Mouse (Mus musculus) CH12.LX (cell line): ENCODE measurements around the gene Tmc5. TPM values are rescaled to one million over a fixed set of nuclear protein-coding genes. Genes with fewer than 3 reads are reported as not detected.

Source experiments
- DNase-seq: peaks from one replicate; pipeline ENCODE4 v3.0.0-alpha.2; 2013; ENCODE audit errors: extremely low read depth
- H3K27ac ChIP-seq: 2 replicates; pipeline ENCODE4 v1.5.1; 2012; ENCODE audit warnings: low read depth, mild to moderate bottlenecking, control low read depth, moderate library complexity; ENCODE audit not compliant: insufficient read depth
- H3K27me3 ChIP-seq: replicated peaks from 2 replicates; pipeline ENCODE3; 2012; ENCODE audit warnings: inconsistent platforms
- H3K36me3 ChIP-seq, 2 experiments: replicated peaks in 1 of 2; 2 replicates each; pipeline versions ENCODE3 to v1.6.1; 2012; ENCODE audit warnings: inconsistent platforms in 1 of 2, low read length in 1 of 2, mild to moderate bottlenecking in 1 of 2, mixed read lengths in 1 of 2, moderate library complexity in 1 of 2; ENCODE audit not compliant: control insufficient read depth in 1 of 2, insufficient read depth in 1 of 2
- H3K4me1 ChIP-seq, 2 experiments: 2 replicates each; pipeline ENCODE4 v1.6.1; 2012; ENCODE audit warnings: inconsistent platforms in 1 of 2, moderate library complexity in 1 of 2; ENCODE audit not compliant: insufficient read depth in 2 of 2, control insufficient read depth in 1 of 2
- H3K4me2 ChIP-seq: 2 replicates; pipeline ENCODE4 v1.6.1; 2012; ENCODE audit warnings: low read depth, mild to moderate bottlenecking, control low read depth; ENCODE audit not compliant: poor library complexity, insufficient read depth, severe bottlenecking
- H3K4me3 ChIP-seq, 3 experiments: fragments of 150-350 bp in 1 of 3; sonication (generic) in 1 of 3; replicated peaks in 1 of 3; 2 replicates each; pipeline versions ENCODE3 to v1.5.1; 2011 to 2012; ENCODE audit warnings: low read depth in 2 of 3, low read length in 2 of 3, mild to moderate bottlenecking in 2 of 3, moderate library complexity in 2 of 3, control low read depth in 1 of 3, improper control_type of control experiment in 1 of 3, inconsistent platforms in 1 of 3, mixed read lengths in 1 of 3; ENCODE audit not compliant: poor library complexity in 1 of 3
- H3K79me2 ChIP-seq: replicated peaks from 2 replicates; pipeline ENCODE4 v1.6.1; 2012; ENCODE audit warnings: mild to moderate bottlenecking, moderate library complexity; ENCODE audit not compliant: control insufficient read depth, poor library complexity, insufficient read depth, severe bottlenecking; ENCODE audit errors: extremely low read depth
- H3K9ac ChIP-seq: 2 replicates; pipeline ENCODE4 v1.6.1; 2012; ENCODE audit warnings: low read depth, mild to moderate bottlenecking, control low read depth, moderate library complexity; ENCODE audit not compliant: insufficient read depth
- H3K9me3 ChIP-seq: replicated peaks from 2 replicates; pipeline ENCODE3; 2012; ENCODE audit warnings: low read length, inconsistent platforms, mixed read lengths
- BHLHE40 ChIP-seq: IDR thresholded peaks from 2 replicates; pipeline ENCODE4 v1.6.1; 2011; ENCODE audit warnings: mild to moderate bottlenecking, low read depth, low read length, improper control_type of control experiment
- CTCF ChIP-seq, 2 experiments: IDR thresholded peaks in 1 of 2; conservative IDR thresholded peaks in 1 of 2; 2 replicates each; pipeline ENCODE4 v1.5.1; 2011 to 2012; ENCODE audit warnings: low read depth in 2 of 2, low read length in 2 of 2, improper control_type of control experiment in 1 of 2, inconsistent platforms in 1 of 2, mild to moderate bottlenecking in 1 of 2, moderate library complexity in 1 of 2
- E2F4 ChIP-seq: IDR thresholded peaks from 2 replicates; pipeline ENCODE4 v1.6.1; 2011; ENCODE audit warnings: low read depth, low read length, improper control_type of control experiment; ENCODE audit not compliant: insufficient replicate concordance
- ELF1 ChIP-seq: IDR thresholded peaks from 2 replicates; pipeline ENCODE4 v1.6.1; 2014; ENCODE audit warnings: low read depth, mild to moderate bottlenecking, inconsistent platforms, low read length, improper control_type of control experiment
- EP300 ChIP-seq: IDR thresholded peaks from 2 replicates; pipeline ENCODE4 v1.6.1; 2011; ENCODE audit warnings: low read length, improper control_type of control experiment
- ETS1 ChIP-seq: conservative IDR thresholded peaks from 2 replicates; pipeline ENCODE4 v1.6.1; 2012; ENCODE audit warnings: low read depth, mild to moderate bottlenecking, inconsistent platforms, low read length, improper control_type of control experiment, moderate library complexity
- GABPA ChIP-seq: IDR thresholded peaks from 2 replicates; pipeline ENCODE4 v1.6.1; 2012; ENCODE audit warnings: low read depth, low read length, improper control_type of control experiment, inconsistent platforms; ENCODE audit not compliant: insufficient replicate concordance
- JUN ChIP-seq: IDR thresholded peaks from 2 replicates; pipeline ENCODE4 v1.6.1; 2011; ENCODE audit warnings: low read depth, mild to moderate bottlenecking, low read length, improper control_type of control experiment, moderate library complexity; ENCODE audit not compliant: insufficient read depth
- KAT2A ChIP-seq: IDR thresholded peaks from 2 replicates; pipeline ENCODE4 v1.6.1; 2012; ENCODE audit warnings: low read length, improper control_type of control experiment, inconsistent platforms; ENCODE audit not compliant: insufficient replicate concordance
- MEF2A ChIP-seq: IDR thresholded peaks from 2 replicates; pipeline ENCODE4 v1.6.1; 2014; ENCODE audit warnings: low read depth, mild to moderate bottlenecking, inconsistent platforms, low read length, improper control_type of control experiment, borderline replicate concordance
- MYC ChIP-seq: IDR thresholded peaks from 2 replicates; pipeline ENCODE4 v1.6.1; 2011; ENCODE audit warnings: low read depth, mild to moderate bottlenecking, improper control_type of control experiment, low read length
- NRF1 ChIP-seq: IDR thresholded peaks from 2 replicates; pipeline ENCODE4 v1.6.1; 2014; ENCODE audit warnings: low read depth, mild to moderate bottlenecking, inconsistent platforms, low read length, improper control_type of control experiment, moderate library complexity
- PAX5 ChIP-seq: IDR thresholded peaks from 2 replicates; pipeline ENCODE4 v1.6.1; 2012; ENCODE audit warnings: low read length, inconsistent platforms, mixed read lengths
- POLR2A ChIP-seq: IDR thresholded peaks from 2 replicates; pipeline ENCODE4 v1.6.1; 2011; ENCODE audit warnings: low read depth, mild to moderate bottlenecking, improper control_type of control experiment, low read length
- RAD21 ChIP-seq: IDR thresholded peaks from 2 replicates; pipeline ENCODE4 v1.6.1; 2011; ENCODE audit warnings: low read depth, mild to moderate bottlenecking, low read length, improper control_type of control experiment, moderate library complexity
- RCOR1 ChIP-seq: conservative IDR thresholded peaks from 2 replicates; pipeline ENCODE4 v1.6.1; 2012; ENCODE audit warnings: low read depth, mild to moderate bottlenecking, inconsistent platforms, low read length, improper control_type of control experiment
- UBTF ChIP-seq: IDR thresholded peaks from 2 replicates; pipeline ENCODE4 v1.6.1; 2012; ENCODE audit warnings: low read depth, mild to moderate bottlenecking, inconsistent platforms, low read length, improper control_type of control experiment, moderate library complexity
- ZC3H11A ChIP-seq: IDR thresholded peaks from 2 replicates; pipeline ENCODE4 v1.6.1; 2012; ENCODE audit warnings: low read depth, mild to moderate bottlenecking, inconsistent platforms, low read length, improper control_type of control experiment
- ZNF384 ChIP-seq: IDR thresholded peaks from 2 replicates; pipeline ENCODE4 v1.6.1; 2012; ENCODE audit warnings: low read depth, low read length, improper control_type of control experiment, inconsistent platforms
- dilution Hi-C: fragments of 300-500 bp; cut with MboI; formaldehyde crosslinking; loops from 2 replicates; pipeline ENCODE4 v1.14.3; 2020; ENCODE audit warnings: low sequenced_read_pairs; ENCODE audit not compliant: extremely low pct_unique_long_range_greater_than_20kb, extremely low pct_ligation_motif_present
- in situ Hi-C: fragments of 300-500 bp; cut with MboI; formaldehyde crosslinking; loops from 3 replicates; pipeline ENCODE4 v1.14.3; 2019; ENCODE audit warnings: low sequenced_read_pairs, low pct_ligation_motif_present, low pct_unique_long_range_greater_than_20kb, mixed read lengths
- polyA plus RNA-seq: library from polyadenylated mRNA; unstranded; fragments of >175 nt; gene quantifications from 2 replicates; pipeline ENCODE4 v1.2.1, GENCODE M21; 2012; ENCODE audit warnings: low read depth; ENCODE audit not compliant: insufficient read length
- total RNA-seq, 2 experiments: library from RNA; depleted of rRNA; stranded (reverse); fragments of 300-350 nt in 1 of 2; fragments of >200 nt in 1 of 2; gene quantifications; 2 replicates each; pipeline ENCODE4 v1.2.3; 2012 to 2014

Tmc5 gene
- total and polyA plus RNA-seq, 3 experiments: not detected

- no peak overlapping the region for H3K9ac ChIP-seq
- dilution Hi-C loops (no loop called here), in situ Hi-C loops (loop anchor here (10.0 kb wide), 1 partner anchor 93 kb away; no protein-coding TSS in a partner anchor)
- peaks cover 13% of the 10 kb centered on the region for H3K9me3 ChIP-seq
- no peaks in the 10 kb centered on the region for H3K79me2 ChIP-seq
- TF ChIP-seq MEF2A (no peak), JUN (no peak), GABPA (no peak)
- no peaks in the 10 kb centered on the region for H3K36me3 ChIP-seq
- H3K27me3 ChIP-seq: peaks cover 42% of the 10 kb centered on the region
- no peak overlapping the region for H3K4me3 ChIP-seq
- H3K27ac ChIP-seq: no peak overlapping the region
- H3K4me2 ChIP-seq: no peak overlapping the region
- H3K4me1 ChIP-seq: peaks cover 0 to 23% of the 10 kb centered on the region in 2 experiments; a peak in 2 of 4 replicates
- DNase-seq: no peak
Observed at GRCm38 (mm10) chr7:118592146-118592545, 5.0 kb upstream of the Tmc5 start.

DNA sequence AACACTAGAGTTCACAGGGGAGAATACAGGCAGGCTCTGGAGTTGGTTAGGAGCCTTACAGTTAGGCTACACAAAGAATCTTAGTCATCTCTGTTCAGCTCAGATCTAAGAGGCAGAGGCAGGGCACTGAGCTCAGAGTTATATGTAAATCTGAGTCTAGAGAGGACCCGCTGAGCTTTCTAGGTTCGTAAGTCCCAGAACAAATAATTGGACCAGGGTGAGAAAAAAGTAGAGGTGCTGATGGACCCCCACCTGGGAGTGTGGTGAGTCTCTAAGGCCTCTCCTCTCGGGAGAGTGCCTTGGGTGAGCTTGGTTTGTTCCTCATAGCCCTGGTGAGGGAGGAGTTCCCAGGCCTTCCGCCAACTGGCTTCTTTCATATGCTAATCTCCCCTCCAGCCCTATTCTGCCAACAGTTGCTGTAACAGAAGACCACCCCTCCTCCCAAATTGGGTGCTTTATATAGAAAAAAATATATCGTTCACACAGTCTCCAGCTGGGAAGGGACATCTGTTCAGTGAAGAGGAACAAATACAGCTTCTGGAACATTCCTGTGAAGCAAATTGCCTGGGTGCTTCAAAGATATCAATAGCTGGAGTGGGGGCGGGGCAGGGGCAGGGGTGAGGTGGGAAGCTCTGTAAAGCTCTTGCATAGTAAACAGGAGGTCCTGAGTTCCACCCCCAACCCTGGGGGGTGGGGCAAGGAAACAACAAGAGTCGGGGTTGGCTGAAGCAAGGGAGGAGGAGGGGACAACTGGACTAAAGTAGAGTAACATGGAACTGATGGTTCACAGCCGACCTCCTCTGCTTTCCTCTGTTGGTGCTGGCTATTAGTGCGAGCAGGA is 3.3 kb upstream of the Tmc5 start:
- no peak for TF ChIP-seq KAT2A
- no peak for TF ChIP-seq BHLHE40
- TF ChIP-seq ELF1: no peak
- TF ChIP-seq MYC: no peak
- no peak for TF ChIP-seq PAX5
- no peak for TF ChIP-seq ZNF384
- dilution Hi-C loops: no loop called here
- Histone ChIP-seq H3K36me3 (no peaks in the 10 kb centered on the region), H3K27ac (no peak overlapping the region), H3K79me2 (no peaks in the 10 kb centered on the region), H3K9ac (no peak overlapping the region), H3K4me3 (no peak overlapping the region), H3K9me3 (peaks cover 4% of the 10 kb centered on the region), H3K4me2 (no peak overlapping the region), H3K4me1 (peaks cover 2 to 23% of the 10 kb centered on the region in 2 experiments; a peak in 2 of 4 replicates), H3K27me3 (peaks cover 39% of the 10 kb centered on the region)
- in situ Hi-C loops: loop anchor here (10.0 kb wide), 1 partner anchor 91 kb away; no protein-coding TSS in a partner anchor
- DNase-seq: peak; percentile 42

GRCm38 (mm10) chr7:118594611-118595010 is 2.5 kb upstream of the Tmc5 start:
- no peak for DNase-seq
- H3K79me2 ChIP-seq: no peaks in the 10 kb centered on the region
- H3K4me3 ChIP-seq: no peak overlapping the region
- dilution Hi-C loops: no loop called here
- no peak overlapping the region for H3K9ac ChIP-seq
- H3K27ac ChIP-seq: no peak overlapping the region
- H3K36me3 ChIP-seq: no peaks in the 10 kb centered on the region
- peaks cover 2 to 25% of the 10 kb centered on the region in 2 experiments; a peak in 2 of 4 replicates for H3K4me1 ChIP-seq
- peaks cover 4% of the 10 kb centered on the region for H3K9me3 ChIP-seq
- peaks cover 43% of the 10 kb centered on the region for H3K27me3 ChIP-seq
- no peak for TF ChIP-seq NRF1
- TF ChIP-seq E2F4: no peak
- no peak for TF ChIP-seq ZC3H11A
- TF ChIP-seq CTCF (conservative IDR thresholded peaks at IDR 0.05 in 1 of 2, IDR thresholded peaks at IDR 0.05 in 1 of 2; ENCODE audit: low read depth in 2 of 2, low read length in 2 of 2): no peak
- TF ChIP-seq RCOR1: no peak
- no peak for TF ChIP-seq RAD21
- no peak for TF ChIP-seq ETS1
- TF ChIP-seq EP300: no peak
- TF ChIP-seq UBTF: no peak
- TF ChIP-seq POLR2A: no peak
- H3K4me2 ChIP-seq: peak overlapping the region; percentile 1; the same call in 1 of the 2 replicates
- in situ Hi-C loops: loop anchor here (10.0 kb wide), 1 partner anchor 90 kb away; no protein-coding TSS in a partner anchor
